Mouse (Mus musculus) heart, postnatal 36 days (tissue): ENCODE data around the gene Gm43552. TPM values are rescaled to one million over a fixed set of nuclear protein-coding genes. Genes with fewer than 3 reads are reported as not detected.
"Not testable (repeated sequence)": the region's sequence is repeated elsewhere in the genome, so short reads cannot be mapped to it uniquely, and the experiment has no call there.

Experiments
- DNase-seq, 2 experiments: peaks; one replicate each; pipeline ENCODE4 v3.0.0; 2021 to 2022
- intact Hi-C: fragments of 180-260 bp; cut with DNase I; formaldehyde crosslinking; loops from one replicate; pipeline ENCODE4 v1.15.1; 2025
- total RNA-seq, 2 experiments: library from RNA; stranded (reverse); gene quantifications; 2 replicates each; pipeline ENCODE4 v1.2.3; 2021

The Gm43552 gene
- total RNA-seq, 2 experiments from 2014 or later = 2.1 TPM; not detected in 1

DNA sequence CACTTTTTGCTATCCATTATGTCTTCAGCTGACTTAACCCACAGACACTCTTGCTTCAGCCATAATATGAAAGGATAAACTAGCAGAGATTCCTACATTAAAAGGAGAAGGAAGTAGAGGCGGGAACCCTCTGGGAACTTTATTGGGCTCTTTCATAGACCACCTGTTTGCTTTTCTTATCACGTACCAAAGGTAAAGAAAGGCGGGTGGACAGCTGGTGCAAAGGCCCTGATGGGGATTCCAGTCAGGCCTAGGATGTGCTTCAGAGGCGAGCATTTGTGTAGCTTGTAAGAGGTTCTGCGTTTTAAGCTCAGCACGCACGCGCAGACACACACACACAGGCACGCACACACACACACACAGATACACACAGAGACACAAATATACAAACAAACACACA, 8.8 kb upstream of the Gm43552 start:
- intact Hi-C loops = no loop called here

DNA sequence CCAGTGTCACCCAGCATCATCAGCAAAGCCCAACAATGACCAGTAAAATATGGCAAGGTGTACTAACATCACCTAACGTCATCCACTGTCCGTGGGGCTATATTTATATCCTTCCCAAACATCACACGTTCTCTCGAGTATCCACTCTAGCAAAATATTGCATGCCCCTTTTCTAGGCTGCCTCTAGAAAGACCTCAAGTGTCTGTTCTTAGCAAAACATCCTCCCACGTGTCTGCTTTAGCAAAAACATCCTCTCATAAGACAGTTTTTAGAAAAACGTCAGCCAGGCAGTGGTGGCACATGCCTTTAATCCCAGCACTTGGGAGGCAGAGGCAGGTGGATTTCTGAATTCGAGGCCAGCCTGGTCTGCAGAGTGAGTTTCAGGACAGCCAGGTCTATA, 7.6 kb upstream of the Gm43552 start:
- intact Hi-C loops = no loop called here
- no peak for DNase-seq

More for the DNA sequence above, 8.8 kb upstream of the Gm43552 start:
- DNase-seq = no peak

DNA sequence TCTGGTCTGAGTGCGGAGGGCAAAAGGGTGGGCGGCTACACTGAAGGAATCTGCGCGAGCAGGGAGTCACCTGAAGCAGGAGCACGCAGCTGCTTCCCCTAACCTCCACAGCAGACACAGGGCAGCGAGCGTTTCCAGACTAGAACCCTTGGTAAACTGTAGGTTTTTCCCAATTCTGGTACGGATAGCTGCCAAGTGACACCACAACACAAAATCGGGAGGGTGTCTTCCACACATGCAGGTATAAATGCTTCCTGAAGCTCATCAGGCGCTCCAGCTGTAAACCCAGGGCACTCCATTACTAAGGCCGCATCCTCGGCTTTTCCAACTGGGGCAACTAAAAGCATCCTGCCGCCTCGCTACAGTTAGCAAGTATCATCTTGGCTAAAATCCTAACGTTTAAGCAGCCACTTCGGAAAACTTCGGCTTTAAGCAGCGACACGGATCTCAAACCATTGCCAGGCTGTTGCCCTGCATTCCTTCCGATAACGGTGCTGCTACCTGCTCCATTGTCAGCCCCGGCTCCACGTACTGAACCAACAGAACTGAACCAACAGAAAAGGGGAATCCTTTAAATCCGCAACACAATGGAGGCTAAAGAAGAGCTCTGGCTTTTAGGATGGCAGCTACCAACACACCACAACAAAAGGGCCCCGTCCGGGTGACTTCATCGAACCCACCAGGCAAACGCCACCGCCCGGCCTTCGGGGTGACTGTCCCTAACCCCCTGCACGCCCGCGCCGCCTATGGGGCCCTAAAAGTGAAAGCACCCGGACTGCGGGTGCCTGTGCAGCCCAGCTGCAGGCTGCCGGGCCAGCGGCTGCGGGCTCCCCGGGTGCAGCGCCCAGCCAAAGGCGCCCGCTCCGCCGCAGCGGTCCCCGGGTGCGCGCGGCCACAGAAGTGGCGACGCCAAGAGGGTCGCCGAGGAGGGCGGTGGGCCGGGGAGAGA, 592 bp downstream of the Gm43552 start:
- intact Hi-C loops = loop anchor here (1.0 to 5.0 kb wide), 5 partner anchors 35 to 270 kb away; partner anchors contain the start of genes N4bp2, Smim14 and Ube2k
- peak; percentile 73 to 83 for DNase-seq

DNA sequence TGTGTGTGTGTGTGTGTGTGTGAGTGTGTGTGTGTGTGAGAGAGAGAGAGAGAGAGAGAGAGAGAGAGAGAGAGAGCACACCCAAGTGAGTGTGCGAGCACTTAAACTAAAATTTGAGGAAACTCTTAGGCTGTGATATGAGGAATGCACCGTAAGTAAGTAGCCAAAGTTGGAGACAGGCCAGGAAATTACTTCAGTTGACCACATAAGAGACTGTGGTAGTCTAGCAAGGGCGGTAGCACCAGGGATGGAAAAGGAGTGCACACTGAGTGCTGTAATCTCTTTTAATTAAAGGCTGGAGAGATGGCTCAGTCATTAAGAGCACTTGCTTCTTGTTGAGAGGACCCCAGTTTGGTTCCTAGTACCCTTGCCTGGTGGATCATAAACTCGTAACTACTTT, 2.8 kb downstream of the Gm43552 start:
- intact Hi-C loops = loop anchor here (2.0 to 5.0 kb wide), 3 partner anchors 33 to 272 kb away; partner anchors contain the start of gene N4bp2
- peak in 1 of 2 experiments; percentile 31 for DNase-seq

DNA sequence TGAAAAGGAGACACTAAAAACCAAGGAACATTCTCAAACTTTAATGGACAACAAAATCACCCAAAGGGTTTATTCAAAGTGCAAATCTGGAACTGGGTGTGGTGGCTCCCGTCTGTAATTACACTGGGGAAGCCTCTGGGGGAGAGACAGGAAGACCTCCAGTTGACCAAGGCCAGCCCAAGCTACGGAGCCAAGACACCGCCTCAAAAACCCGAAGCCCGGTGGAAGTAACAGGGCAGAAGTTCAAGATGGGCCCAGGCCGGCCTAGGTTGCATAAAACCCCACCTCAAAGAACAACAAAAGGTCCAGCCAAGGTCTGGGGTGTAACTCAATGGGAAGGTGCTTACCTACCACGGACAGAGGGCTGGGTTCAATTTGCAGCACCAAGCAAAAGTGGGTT, 3.9 kb downstream of the Gm43552 start:
- intact Hi-C loops = no loop called here
- peak; percentile 47 to 59 for DNase-seq

DNA sequence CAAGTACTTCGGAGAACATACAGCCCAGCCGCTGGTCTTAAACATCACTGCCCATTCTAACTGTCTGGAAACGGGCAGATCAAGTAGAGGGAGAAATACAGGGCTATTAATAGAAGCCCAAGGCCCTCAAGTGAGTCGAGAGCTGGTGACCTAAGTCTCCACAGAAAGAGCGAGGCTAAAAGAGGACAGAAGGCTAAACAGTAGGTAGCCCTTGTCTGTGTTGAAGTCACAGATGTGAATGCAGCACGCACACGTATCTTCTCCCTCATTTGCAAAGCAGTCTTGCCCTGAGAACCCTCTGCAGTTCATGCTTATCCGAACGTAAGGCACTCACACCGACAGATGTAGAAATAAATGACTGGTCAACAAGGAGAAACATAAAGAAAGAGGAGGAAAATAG, 5.3 kb downstream of the Gm43552 start:
- DNase-seq = no peak
- intact Hi-C loops = no loop called here

DNA sequence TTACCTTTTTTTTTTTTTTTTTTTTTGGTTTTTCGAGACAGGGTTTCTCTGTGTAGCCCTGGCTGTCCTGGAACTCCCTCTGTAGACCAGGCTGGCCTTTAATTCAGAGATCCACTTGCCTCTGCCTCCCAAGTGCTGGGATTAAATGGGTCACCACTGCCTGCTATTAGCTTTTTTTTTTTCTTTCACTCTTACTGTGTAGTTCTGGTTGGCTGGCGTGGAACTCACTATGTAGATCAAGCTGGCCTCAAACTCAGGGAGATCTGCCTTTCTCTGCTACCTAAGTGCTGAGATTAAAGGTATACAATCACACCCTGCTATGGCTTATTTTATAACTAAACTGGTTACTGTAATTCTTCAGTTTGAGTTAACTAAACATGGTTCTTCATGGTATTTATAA, 6.1 kb downstream of the Gm43552 start:
- DNase-seq = no peak
- intact Hi-C loops = no loop called here

DNA sequence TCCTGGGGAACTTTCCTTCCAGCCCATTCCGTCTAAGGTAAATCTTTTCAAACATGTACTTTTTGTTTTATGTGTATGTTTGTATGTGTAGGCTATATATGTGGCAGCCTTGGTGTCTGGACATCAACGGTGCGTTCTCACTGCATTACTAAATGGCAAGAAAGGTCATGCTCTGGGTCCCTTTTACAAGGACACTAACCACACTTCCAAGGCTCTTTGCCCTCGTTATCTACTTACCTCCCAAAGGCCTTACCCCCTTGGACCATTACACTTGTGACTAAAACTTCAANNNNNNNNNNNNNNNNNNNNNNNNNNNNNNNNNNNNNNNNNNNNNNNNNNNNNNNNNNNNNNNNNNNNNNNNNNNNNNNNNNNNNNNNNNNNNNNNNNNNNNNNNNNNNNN, 9.6 kb downstream of the Gm43552 start:
- intact Hi-C loops = no loop called here
- no peak for DNase-seq

DNA sequence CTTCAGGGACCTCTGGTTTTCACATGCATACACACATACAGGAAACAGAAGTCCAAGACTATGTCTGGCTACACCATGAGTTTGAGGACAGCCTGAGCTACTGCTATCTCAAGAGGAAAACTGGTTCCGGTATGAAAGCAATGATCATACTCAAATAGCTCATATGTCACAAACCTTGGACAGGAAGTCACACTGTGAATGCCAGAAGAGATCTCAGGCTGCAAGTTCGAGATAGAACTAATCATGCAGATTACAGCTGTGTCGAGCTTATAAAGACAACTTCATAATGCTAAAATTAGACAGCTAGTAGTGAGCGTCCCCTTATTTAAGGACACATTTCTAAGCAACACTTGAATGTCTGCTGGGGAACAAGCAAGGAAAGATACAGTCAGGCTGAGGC, 12.1 kb downstream of the Gm43552 start:
- DNase-seq = no peak

DNA sequence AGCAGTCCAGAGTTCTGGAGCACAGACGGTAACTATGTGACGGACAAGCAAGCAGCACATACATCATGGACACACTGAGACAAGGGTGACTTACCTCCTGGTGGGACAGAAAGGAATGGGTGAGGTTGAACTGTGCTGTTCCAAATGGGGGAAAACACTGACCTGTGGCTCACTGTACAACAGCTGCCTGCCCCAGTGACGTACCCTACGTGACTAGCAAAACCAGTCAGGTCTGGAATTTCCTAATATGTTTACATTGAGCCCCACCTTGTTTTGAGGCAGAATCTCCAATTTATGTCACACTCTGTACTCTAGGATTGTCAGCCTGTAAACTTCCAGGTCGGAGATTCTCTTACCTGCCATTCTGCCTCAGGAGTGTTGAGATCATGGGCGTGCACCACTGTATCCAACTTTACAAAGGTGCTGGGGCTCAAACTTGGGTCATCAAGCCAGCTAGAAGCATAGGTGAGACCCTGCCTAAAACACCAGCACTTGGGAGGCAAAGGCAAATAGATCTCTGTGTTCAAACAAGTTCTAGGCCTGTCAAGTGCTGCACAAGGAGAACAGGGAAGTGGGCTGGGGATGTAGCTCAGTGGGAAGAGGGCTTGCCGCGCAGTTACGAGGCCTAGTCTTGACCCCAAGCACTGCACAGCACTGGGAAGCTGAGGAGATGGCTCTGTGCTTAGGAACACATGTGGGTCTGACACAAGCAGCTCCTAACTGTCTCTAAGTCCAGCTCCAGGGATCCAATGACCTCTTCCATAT, 12.8 kb downstream of the Gm43552 start:
- intact Hi-C loops = loop anchor here (5.0 kb wide), 1 partner anchor 43 kb away; the partner anchor contains the start of gene Ugdh
- DNase-seq = peak in 1 of 2 experiments; percentile 2

More for the DNA sequence above, 12.1 kb downstream of the Gm43552 start:
- intact Hi-C loops = no loop called here

DNA sequence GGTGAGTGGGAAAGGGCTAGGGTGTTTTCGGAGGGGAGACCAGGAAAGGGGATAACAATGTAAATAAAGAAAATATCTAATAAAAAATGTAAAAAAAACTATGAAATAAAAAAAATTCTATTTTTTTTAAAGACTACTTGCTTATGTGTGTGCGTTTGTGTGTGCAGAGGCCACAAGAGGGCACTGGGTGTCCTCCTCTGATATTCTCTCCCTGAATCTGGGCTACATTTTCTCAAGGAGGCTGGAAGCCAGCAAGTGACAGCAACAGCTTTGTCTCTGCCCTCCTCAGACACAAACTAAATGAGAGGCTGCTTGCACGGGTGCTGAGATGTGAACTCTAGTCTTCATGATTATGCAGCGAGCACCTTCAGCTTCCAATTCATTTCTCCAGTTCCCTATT, 14.4 kb downstream of the Gm43552 start:
- intact Hi-C loops = loop anchor here (5.0 kb wide), 1 partner anchor 41 kb away; the partner anchor contains the start of gene Ugdh
- peak in 1 of 2 experiments; percentile 45 for DNase-seq

DNA sequence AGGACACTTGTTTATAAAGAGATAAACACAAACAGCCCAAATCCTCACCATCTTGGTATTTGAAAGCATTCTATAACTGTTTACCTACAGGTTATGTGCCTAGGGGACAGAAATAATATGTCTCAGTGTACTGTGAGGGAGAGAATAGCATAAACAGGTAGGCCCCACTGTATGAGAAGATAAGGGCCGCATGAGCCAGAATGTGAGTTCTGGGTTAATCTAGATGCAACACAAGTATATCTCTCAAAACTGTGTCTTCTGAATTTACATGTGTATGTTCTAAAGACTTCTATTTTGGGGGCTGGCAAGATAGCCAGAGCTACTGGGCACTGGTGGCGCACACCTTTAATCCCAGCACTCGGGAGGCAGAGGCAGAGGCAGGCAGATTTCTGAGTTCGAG, 15.9 kb downstream of the Gm43552 start:
- DNase-seq = not testable (repeated sequence)

DNA sequence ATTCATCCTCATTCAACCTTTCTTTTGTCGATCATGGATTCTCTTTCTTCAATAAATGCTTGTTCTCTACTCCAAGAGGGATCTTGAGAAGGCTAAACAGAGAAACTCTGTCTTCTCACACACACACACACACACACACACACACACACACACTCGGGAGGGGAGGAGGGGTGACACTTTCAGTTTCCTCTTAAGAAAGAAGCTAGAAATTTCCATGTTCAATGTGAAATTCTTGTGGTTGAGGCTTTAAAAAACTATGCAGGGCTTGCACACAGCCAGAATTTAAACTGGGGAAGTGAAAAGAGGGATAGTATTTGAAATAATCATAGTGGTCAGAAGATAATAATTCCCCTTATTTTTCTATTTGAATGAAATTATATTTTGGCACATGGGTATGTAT, 16.8 kb downstream of the Gm43552 start:
- peak in 1 of 2 experiments; percentile 20 for DNase-seq
- intact Hi-C loops = loop anchor here (5.0 kb wide), 1 partner anchor 39 kb away; the partner anchor contains the start of gene Ugdh

More for the DNA sequence above, 15.9 kb downstream of the Gm43552 start:
- intact Hi-C loops = loop anchor here (5.0 kb wide), 1 partner anchor 39 kb away; the partner anchor contains the start of gene Ugdh

DNA sequence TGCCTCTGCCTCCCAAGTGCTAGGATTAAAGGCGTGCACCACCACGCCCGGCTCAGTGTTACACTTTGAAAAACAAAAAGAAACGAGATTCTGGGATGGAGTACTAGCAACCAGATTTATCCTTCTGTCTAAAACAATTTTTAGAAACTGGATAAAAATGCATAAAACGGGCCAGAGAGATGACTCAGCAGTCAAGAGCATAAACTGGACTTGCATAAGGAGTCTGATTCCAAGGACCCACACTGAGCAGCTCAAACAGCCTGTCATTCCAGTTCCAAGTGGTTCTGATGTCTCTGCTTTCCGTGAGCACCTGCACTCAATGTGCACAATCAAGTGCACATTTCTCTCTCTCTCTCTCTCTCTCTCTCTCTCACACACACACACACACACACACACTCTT, 22.9 kb downstream of the Gm43552 start:
- no peak for DNase-seq
- intact Hi-C loops = no loop called here

DNA sequence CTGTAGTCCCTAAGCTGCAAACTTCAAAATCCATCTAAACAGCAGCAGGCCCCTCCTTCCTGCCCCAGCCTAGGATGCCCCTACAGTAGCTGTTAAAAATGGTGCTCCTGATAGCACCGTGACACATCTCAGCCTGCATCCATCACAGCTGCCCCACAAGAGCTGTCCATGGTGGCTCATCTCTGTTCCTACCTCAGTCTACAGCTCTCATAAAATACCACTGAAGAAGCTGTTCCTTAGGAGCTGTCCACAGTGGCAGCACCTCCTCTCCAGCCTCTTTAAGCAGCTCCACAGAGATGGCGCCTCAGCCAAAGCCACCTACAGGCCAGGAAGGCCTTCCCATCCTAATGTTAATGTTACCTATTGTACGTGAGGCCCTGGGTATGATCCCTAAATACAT, 25.7 kb downstream of the Gm43552 start:
- no peak for DNase-seq
- intact Hi-C loops = no loop called here

DNA sequence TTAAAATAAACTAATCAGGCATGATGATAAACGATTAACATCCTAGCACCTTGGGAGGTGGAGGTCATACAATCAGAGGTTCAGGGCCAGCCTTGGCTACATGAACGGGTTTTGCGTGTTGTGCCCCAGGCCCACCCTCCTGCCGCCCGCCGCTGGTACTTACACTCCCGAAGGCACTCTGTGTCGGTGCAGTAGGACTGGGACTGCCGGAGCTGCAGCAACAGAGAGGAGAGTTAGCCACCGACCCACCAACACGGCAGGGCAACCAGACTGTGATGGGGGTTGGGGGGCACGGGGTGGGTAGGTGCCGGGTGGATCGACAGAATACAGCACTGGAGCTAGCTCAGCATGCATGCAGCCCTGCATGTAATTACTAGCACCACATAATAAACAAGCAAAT, 32.3 kb downstream of the Gm43552 start:
- intact Hi-C loops = no loop called here
- no peak for DNase-seq

DNA sequence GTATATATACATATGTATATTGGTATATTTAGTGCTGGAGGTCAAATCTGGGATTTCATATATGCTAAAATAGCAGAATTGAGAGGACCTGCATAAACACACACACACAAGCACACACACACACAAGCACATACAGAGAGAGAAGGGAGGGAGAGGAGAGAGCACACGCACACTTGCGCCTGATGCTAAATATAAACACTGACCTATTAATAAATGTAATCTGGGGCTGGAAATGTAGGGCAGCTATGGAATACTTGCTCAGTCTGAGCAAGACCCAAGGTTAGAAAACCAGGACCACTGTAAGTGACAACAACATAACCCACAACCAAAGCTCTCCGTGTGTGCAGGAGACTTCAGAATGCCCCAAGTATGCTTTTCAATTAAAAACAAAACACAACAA, 33.2 kb downstream of the Gm43552 start:
- no peak for DNase-seq
- intact Hi-C loops = loop anchor here (5.0 kb wide), 1 partner anchor 33 kb away; the partner anchor contains the start of gene Gm43552

DNA sequence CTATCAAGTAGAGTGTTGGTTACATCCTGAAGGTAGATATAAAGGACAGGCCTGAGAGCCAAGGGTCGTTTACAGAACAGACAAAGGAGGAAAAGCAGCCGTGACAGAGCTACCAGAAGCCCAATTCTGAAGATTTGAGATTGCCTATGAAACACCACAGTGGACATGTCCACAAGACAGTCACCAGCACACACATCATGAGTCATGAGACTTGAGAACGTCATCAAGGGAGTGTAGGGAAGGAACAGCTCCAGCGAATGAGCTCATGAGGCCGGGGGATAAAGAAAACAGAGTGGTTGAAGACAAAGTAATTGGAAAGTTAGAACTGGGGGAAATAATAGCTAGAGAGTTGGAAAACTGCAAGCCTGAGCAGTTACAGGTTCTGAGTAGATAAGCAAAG, 34.8 kb downstream of the Gm43552 start:
- intact Hi-C loops = loop anchor here (5.0 kb wide), 1 partner anchor 34 kb away; the partner anchor contains the start of gene Gm43552
- peak in 1 of 2 experiments; percentile 21 for DNase-seq

DNA sequence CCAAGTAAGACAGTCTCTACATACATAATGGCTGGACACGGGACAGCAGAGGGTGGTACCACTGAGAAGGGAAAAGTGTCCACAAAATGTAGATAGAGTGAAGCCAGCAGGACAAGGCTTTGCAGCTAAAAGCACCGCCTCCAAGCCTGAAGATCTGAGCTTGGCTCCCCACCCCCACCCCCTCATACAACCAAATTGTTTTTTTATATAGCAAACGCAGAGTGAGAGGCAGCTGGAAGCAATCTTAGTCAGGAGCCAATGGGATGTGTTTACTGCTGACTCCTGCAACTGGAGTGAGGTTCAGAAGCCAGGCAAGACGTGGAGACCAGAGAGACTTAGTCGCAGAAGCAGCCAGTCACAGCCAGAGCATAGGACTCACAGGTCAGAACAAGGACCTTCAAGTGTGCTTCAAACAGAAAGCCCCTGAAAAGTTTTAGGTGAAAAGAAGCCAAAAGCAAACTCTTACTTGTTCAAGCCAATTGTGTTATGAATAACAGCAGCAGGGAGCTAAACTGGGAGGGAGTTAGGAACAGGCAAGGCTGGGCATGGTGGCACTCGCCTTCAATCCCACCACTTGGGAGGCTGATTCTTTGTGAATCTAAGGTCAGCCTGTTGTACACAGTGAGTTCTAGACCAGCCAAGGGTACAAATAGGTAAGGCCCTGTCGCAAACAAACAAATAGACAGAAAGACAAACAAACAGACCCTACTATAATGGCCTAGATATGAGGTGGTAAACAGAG, 35.4 kb downstream of the Gm43552 start:
- intact Hi-C loops = loop anchor here (5.0 kb wide), 1 partner anchor 35 kb away; the partner anchor contains the start of gene Gm43552
- DNase-seq = peak in 1 of 2 experiments; percentile 34

DNA sequence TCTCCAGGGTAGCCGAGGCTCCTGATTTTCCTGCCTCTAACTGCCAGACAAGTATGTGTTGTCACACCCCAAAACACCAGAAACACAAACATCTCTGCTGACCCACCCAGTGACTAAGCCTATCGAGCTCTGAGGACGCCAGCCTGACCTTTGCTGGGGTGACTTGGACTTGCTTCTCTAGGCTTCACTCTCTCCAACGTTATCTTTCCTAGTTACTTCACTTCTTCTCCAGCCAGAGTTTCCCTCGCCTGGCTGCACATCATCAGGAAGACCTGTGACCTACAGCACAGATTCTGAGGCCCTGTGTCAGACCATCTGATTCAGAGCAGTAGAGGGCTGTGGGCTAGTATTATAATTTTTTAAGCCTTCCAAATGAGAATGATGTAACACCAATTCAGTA, 37.9 kb downstream of the Gm43552 start:
- peak; percentile 33 to 40 for DNase-seq
- intact Hi-C loops = loop anchor here (5.0 kb wide), 1 partner anchor 38 kb away; the partner anchor contains the start of gene Gm43552
